Mouse (Mus musculus) lung, adult 18-20 months (tissue): ENCODE data around the gene Ppp1r12c.
A peak's percentile ranks its signal among the peaks of the same experiment; 100 is the strongest.
"Not testable (repeated sequence)": the region's sequence is repeated elsewhere in the genome, so short reads cannot be mapped to it uniquely, and the experiment has no call there.

ENCODE experiments used
- DNase-seq, 2 experiments: peaks; one replicate each; pipeline ENCODE4 v3.0.0; 2022; ENCODE audit warnings: mixed read lengths in 2 of 2

Ppp1r12c gene

GRCm38 (mm10) chr7:4501558-4502397 is at the start of gene Ppp1r12c:
Gene Ppp1r12c, minus strand, starts transcription at chr7:4501680.
- peak; percentile 95 for DNase-seq

- peak in 1 of 2 experiments; percentile 14 for DNase-seq
These were observed 45.8 kb upstream of the Ppp1r12c start, which contains the start of gene Syt5 for GRCm38 (mm10) chr7:4547221-4547641. Gene Syt5, minus strand, starts transcription at chr7:4547541.

DNA sequence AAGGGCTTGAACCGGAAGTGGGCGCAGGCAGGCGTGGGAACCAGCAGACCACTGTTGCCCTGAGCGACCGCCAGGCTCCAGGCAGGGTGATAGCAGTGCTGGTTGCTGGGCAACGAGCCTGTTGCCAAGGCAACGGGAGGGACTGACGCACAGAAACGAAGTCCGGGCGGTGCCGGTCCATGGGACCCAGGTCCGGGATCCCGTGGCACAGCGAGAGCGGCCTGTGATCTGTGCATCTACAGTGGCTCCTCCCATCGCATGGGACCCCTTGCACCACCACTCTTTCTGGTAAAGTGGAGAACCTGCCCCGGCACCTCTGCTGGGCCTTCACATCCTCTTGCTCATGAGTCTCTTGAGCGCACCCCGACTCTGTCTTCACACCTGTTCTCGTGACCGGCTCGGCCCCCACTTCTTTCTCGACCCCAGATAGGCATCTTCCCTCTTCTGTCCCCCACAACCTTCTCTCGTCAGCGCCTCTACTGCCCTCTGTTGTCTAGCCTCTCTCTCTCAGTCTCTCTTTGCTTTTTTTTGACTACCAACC is 45.2 kb upstream of the Ppp1r12c start:
- DNase-seq, result peak; percentile 38 to 59

- DNase-seq, result no peak
These were observed 44.6 kb upstream of the Ppp1r12c start for GRCm38 (mm10) chr7:4546050-4546449.

DNA sequence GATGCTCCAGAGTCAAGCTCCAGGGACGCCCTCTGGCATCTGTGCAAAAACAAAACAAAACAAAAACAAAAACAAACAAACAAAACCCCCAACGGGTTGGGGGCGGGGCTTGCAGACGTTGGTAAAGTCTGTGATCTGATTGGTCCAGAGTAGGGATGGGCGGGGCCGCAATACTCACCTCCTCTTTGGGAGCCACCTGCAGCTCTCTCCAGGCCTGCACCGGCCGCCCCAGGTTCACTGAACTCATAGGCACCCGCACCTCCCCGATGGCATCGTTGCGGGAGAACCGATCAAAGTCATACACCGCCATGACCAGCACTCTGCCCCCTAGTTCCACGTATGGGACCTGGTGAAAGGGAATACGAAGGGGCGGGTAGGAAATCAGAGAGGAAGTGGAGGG is 40.5 kb upstream of the Ppp1r12c start:
- no peak for DNase-seq

DNA sequence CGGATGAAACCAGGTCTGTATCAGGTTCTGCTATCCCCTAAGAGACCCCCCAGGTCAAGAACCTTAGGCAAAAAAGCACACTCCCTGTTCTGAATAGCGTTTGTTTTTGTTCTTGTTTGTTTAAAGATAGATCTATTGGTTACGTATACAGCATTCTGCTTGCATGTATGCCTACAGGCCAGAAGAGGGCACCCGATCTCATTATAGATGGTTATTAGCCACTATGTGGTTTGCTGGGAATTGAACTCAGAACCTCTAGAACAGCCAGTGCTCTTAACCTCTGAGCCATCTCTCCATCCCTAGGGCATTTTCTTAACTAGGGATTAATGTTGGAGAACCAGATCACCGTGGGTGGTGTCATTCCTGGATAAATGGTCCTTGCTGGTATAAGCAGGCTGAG is 39.9 kb upstream of the Ppp1r12c start:
- no peak for DNase-seq

- DNase-seq, result no peak
These were observed 37.5 kb upstream of the Ppp1r12c start for GRCm38 (mm10) chr7:4539019-4539418.

DNA sequence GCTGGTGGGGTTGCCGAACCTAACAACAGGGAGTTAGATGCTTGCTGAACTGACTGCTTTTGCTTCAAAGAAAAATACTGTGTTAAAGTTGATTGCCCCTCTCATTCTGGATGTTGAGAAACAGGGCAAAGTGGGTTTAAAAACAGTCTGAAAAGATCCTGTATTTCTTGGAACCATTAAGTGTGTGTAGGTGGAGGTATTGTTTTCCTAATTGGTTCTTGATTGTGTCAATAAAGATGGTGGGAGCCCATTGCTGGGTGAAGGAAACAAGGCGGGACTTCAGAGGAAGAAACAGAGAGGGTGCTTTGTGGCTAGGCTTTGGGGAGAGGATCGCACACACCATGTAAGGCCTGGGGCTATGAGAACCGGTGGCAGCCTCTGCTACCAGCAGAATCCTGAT is 35.7 kb upstream of the Ppp1r12c start:
- DNase-seq, result no peak

DNA sequence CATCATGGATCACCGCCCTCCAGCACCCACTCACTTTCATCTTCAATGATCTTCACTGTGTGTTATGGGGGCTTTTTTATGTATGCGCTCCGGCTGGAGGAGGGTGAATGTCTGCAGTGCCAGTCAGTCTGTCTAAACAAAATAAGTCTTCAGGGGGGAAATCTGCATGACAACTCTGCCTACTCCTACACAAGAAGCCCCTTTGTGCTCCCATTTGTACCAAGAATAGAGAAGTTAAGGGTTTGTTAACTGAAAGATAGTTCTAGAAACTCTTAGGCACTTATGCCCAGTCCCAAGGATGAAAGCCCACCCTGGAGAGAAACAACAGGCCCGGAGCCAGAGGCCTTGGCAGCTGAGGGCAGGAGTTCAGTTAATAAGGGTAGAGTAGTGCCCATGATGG is 34.9 kb upstream of the Ppp1r12c start:
- DNase-seq, result no peak

DNA sequence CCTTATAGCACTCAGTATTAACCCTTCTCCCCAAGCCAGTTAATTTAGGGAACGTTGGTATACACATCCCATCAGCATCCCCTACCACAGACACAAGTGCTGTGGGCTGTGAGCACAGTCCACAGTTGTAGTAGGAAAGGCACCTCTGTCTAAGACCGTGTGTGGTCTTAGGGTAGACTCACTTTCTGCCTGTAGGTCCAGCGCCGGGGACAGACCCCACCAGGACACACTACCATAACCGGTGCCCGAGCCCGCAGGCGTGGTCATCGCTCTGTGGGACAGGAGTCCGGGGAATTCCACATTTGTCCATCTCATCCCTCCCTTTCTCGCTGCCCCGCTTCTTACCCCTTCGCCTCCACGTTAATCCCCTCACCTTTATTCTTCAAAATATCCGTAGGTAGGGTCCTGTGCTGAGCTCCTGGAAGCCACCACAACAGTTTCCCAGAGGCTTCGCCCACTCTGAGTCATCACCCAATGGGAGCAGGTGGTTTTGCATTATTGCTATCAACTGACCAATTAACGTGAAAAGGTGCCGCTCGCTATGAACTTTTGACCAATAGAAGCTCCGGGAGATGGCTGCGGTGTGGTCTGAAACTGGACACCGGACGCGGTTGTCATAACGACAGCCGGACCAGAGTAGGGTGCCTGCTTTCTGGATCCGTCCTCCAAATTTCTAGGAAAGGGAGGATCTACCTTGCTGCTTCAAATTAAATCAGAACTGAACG is 30.7 kb upstream of the Ppp1r12c start, which contains the start of gene Dnaaf3:
Gene Dnaaf3 (minus strand): TSS at position 449 of the 725 bp plus-strand sequence.
- DNase-seq, result peak; percentile 74 to 81

DNA sequence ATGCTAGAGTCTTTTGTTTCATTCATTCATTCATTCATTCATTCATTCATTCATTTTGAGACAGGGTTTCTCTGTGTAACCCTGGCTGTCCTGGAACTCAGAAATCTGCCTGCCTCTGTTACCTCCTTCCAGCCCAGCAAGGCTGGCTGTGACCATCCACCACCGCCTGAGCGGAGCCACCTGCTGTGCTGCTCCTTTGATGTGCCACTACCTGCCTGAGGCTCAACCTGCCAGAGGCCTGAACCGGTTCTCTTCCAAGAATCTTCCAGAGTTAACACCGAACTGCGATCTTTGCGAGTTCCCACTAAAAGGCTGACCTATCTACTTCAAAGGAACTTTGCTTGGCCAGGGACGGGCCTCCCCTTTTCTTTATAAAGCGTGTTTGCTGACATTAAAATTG is 28.7 kb upstream of the Ppp1r12c start:
- not testable (repeated sequence) for DNase-seq

DNA sequence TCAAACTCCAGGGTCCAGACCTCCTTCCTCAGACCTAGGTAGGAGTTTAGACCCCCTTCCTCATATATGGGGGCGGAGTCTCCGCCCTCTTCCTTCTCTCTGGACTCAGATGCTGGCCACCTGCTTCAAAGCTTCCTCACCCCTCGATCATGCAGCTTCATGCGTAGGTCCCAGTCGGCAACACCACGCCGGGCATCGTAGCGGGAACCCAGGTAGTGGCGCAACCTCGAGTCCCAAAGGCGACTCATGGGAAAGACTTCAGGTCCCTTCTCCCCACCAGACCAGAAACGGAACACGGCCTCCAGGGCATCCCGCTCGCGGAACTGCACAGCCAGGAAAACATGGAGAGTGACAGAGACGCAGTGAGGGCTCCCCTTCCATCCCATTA is 25.8 kb upstream of the Ppp1r12c start:
- no peak for DNase-seq

DNA sequence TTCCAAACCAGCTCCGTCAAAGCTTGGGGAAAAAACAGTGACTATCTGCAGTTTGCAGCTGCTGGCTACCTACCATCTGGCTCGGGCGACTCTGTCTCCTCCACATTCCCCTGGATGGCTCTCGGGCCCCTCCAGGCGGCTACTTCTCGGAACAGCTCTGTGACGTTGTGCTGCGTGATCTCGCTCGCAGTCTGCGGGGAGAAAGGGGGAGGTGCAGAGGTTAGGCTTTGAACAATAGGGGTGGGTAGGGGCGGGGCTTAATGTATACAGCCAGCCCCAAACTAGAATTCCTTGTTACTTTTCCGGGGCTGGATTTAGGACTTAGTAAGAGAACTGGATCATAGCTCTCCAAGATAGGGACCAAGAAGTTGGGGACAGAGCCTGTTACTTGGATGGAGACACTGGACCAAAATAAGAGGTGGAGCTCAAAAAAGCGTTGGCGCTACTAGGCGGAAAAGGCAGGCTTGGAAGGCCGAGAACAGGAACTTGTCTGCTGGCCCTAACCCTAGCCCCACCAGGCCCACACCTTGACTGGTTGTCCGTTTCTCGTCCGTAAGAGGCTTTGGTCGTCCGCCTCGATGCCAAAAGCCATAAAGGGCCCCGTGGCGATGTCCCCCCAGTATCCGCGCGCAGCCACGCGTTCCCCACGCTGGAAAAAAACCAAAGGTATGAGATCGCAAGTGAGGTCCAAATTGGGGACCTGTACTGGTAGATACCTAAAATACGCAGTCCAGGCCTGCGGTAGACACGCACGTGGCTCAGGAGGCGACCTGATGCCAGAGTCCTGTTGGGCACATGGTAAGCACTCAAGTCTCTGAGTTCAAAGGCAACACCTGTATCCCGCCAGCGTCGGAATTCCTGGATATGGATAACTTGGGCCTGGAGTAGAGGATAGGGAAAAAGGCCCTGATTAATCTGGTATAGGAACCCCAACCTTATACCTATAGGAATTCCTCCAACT is 25.1 kb upstream of the Ppp1r12c start:
- peak; percentile 79 to 80 for DNase-seq

GRCm38 (mm10) chr7:4524212-4524922 is 22.9 kb upstream of the Ppp1r12c start, which contains the start of gene Tnni3:
Gene Tnni3, minus strand, starts transcription at chr7:4524229.
- peak; percentile 32 to 41 for DNase-seq

DNA sequence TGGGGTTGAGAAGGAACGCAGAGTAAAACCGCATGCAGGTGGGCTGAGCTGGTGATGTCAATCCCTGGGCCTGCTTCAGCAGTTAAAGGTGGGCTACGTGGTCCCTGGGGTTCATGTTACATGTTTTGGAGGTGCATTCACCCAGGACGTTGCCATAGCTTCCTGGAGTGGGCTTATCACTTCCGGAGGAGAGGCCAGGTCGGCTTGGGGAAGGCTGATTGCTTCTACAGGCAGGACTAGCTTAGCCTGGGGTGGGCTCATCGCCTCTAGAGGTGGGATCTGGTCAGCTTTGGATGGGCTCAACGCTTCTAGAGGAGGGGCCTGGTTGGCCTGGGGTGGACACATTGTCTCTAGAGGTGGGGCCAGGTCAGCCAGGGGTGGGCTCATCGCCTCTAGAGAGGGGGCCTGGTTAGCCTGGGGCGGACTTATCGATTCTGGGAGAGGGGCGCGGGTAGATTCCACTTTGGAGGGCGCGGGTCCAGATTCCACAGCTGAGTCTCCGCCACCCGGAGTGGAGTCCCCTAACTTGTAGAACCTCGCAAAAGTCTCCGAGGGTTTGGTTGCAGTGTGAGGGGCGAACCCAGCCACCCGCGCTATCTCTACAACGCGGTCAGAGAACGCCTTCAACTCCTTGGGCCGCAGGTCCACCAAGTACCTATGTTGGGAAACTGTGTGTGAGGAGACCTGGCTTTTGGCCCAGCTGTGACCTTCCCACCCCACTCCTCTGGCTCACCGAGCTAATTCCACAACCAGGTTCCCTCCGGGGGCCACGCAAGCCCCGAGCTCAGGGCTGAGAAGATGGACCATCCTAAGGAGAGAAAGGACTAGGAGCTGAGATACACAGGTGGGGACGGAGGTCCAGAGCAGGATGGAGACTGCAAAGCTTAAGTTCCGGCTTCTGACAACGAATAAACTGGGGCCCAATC is 22.0 kb upstream of the Ppp1r12c start:
- no peak for DNase-seq

DNA sequence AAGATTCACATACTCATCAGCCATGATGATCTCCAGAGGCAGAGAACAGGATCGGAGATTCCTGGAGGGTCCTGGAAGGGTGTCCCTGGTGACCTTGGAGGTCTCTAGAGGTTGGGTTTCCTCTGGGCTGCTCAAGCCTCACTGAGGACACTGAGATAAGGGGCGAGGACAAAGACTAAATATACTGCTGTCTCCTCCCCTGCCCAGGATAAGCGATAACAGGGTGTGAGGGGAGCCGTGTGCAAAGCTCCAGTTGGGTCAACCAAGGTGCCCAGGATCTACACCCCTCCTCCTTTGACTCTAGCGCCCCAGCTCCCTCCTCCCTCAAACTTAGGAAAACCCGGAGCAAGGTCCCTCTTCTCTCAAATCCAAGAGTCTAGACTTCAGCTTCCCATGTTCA is 20.8 kb upstream of the Ppp1r12c start:
- no peak for DNase-seq

DNA sequence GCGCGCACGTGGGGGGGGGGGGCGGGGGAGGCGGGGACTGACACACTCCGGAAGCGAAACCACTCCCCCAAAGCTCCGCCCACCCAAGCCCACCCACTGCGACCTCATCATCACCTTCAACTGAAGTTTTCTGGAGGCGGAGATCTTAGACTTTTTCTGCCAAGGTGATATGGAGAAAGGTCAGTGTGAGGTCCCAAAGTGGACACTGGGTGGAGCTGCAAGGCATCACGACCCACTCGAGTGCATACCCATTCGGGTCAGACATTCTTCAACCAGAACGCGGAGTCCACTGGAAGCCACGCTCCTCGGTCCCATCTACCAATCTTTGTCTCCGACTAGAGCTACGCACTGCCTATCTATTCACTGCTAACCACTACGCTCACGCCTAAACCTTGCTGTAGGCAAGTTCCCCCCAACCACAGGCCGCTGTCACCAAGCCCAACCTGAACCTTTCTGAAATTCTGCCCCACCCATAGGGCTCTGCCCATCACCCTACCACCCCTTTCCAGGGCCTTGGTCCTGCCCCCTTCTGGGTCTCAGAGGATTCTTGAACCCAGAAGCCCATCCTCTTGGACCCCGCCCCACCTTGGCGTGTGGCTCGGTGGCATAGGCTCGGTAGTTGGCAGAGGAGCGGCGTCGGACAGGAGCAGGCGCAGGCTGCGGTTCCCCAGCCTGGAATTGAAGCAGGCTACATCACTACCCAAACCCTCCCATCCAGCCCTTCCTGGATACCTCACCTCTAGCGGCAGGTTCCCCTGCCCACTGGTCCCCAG is 19.9 kb upstream of the Ppp1r12c start:
- no peak for DNase-seq

- DNase-seq, result no peak
These were observed 17.0 kb upstream of the Ppp1r12c start for GRCm38 (mm10) chr7:4518487-4518886.

DNA sequence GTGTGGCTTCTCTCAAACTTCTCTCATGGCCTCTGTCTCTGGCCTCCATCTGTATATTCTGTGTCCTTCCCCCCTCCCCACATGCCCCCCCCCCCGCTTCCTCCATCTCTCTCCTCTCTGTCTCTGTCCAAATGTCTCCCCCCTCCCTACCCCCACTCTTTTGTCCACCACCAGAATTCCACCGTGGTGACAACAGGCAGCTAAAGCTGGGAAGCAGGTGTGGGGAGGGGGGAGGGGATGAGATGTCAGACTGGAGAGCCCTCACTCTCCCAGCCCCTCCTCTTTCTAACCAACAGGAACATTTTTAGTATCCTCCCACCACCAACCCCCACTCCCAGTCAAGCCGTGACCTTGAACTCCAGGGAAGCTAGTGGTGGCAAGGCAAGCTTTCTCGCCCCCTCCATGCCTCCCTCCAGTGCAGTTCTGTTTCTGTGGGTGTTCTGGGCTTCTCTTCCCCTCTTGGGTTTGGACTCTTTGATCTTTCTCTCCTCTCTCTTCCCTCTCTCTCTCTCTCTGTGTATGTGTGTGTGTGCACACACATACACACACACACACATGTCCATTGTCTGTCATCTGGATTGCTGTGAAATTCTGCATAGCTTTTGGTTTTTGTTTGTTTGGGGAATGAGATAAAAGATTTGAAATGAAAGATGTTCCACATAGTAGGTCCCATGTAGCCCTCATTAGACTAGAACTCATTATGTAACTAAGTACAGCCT is 15.0 kb upstream of the Ppp1r12c start, which contains the start of gene Tnnt1:
Gene Tnnt1 (minus strand): TSS at position 51 of the 719 bp plus-strand sequence.
- DNase-seq, result no peak
